Comparison of ENCODE assay signal across 10 mouse cellular contexts in the genomic region with DNA sequence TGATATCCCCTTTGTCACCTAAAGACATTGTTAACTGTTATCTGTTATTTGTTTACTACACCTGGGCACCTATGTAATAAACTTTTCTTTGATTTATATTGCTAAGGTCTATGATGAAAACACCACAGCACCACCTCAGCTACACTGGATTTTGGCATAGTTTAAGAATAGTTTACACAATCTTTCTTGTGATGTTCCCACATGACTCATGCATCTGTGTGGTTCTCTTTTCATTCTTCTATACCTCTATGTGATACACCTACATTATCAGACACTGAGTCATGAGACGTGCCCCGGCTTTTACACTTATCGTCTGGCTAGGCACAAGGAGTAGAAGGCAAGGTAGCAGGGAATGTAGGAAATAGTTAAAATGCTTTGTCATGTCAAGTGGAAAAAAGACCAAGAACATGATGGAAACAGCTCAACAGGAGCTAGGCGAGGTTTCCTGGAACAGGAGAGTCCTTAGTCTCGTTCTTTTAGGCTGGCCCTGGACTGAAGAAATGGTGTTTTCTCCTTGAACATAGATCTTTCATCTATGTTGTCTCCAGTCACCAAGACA. TPM values are rescaled to one million over a fixed set of nuclear protein-coding genes. Genes with fewer than 3 reads are reported as not detected.
DNase-seq lines count a peak whose midpoint lies in the region; ATAC-seq and TF ChIP-seq lines count a peak whose summit lies in the region.
"Had no signal": no experiment of that assay in that cellular context is flagged by ENCODE, and none has a peak within 500 bp of the region (broad histone marks: within the 10 kb centered on the region; RNA-seq: fewer than 3 reads in every experiment).

No protein-coding gene starts in this region.

- no peaks in the 10 kb centered on the region for H3K36me3 ChIP-seq in liver, embryonic 11.5 days (ENCODE audit: control insufficient read depth, insufficient read depth, low read length)
- H3K36me3 ChIP-seq in ES-E14 (ENCODE audit: control insufficient read depth, insufficient read depth, low read length, poor library complexity, severe bottlenecking), result no peaks in the 10 kb centered on the region
- no peaks in the 10 kb centered on the region for H3K36me3 ChIP-seq in embryonic facial prominence, embryonic 10.5 days (replicated peaks)
- no peaks in the 10 kb centered on the region for H3K36me3 ChIP-seq in limb, embryonic 15.5 days

- H3K4me3 ChIP-seq in liver, embryonic 11.5 days (ENCODE audit: low read depth, low read length), result no peak overlapping the region
- no peak overlapping the region for H3K4me3 ChIP-seq in ES-E14 (ENCODE audit: insufficient read depth in 1 of 2, low read depth in 1 of 2, low read length in 2 of 2, poor library complexity in 1 of 2, severe bottlenecking in 1 of 2)
- H3K4me3 ChIP-seq in embryonic facial prominence, embryonic 10.5 days, result no peak overlapping the region
- no peak overlapping the region for H3K4me3 ChIP-seq in limb, embryonic 15.5 days
- H3K4me3 ChIP-seq: erythroblast, embryonic 14.5 days had no signal

- no peak for ATAC-seq in liver, embryonic 11.5 days (replicated peaks; ENCODE audit: low FRiP score)
- no peak for ATAC-seq in limb, embryonic 15.5 days (ENCODE audit: insufficient number of reproducible peaks, low FRiP score, low TSS enrichment, low read depth)

- no peak overlapping the region for H3K4me2 ChIP-seq in liver, embryonic 11.5 days
- no peak overlapping the region for H3K4me2 ChIP-seq in limb, embryonic 15.5 days

- H3K27me3 ChIP-seq in liver, embryonic 11.5 days (replicated peaks; ENCODE audit: control insufficient read depth, insufficient read depth, low read length), result no peaks in the 10 kb centered on the region
- no peaks in the 10 kb centered on the region for H3K27me3 ChIP-seq in embryonic facial prominence, embryonic 10.5 days (replicated peaks; ENCODE audit: low read depth, poor library complexity, severe bottlenecking)
- no peaks in the 10 kb centered on the region for H3K27me3 ChIP-seq in limb, embryonic 15.5 days

- peaks cover 13% of the 10 kb centered on the region for H3K4me1 ChIP-seq in liver, embryonic 11.5 days (replicated peaks; ENCODE audit: control insufficient read depth, insufficient read depth, low read length)
- H3K4me1 ChIP-seq in ES-E14 (ENCODE audit: control insufficient read depth in 2 of 2, insufficient read depth in 2 of 2, low read length in 2 of 2, poor library complexity in 1 of 2), result 0 out of 4 replicates have a peak, but pooled peaks cover 0 to 2% of the 10 kb centered on the region in 2 experiments
- H3K4me1 ChIP-seq in embryonic facial prominence, embryonic 10.5 days, result peaks cover 21% of the 10 kb centered on the region
- peaks cover 5% of the 10 kb centered on the region; the same call in 1 of the 2 replicates for H3K4me1 ChIP-seq in limb, embryonic 15.5 days

- H3K27ac ChIP-seq in liver, embryonic 11.5 days (ENCODE audit: low read depth, low read length), result peak overlapping the region; percentile 94
- H3K27ac ChIP-seq in ES-E14 (ENCODE audit: insufficient read depth, low read depth, low read length, poor library complexity, severe bottlenecking), result no peak overlapping the region; the same call in 1 of the 2 replicates
- H3K27ac ChIP-seq in embryonic facial prominence, embryonic 10.5 days (replicated peaks), result peak overlapping the region; percentile 98
- H3K27ac ChIP-seq in limb, embryonic 15.5 days, result peak overlapping the region; percentile 82; the same call in 1 of the 2 replicates

- in situ Hi-C loops in ES-E14 (cut with MboI; ENCODE audit: low sequenced_read_pairs in 2 of 2, unreplicated experiment in 2 of 2), result loop anchor here (10.0 to 25.0 kb wide), 3 partner anchors 195 to 1715 kb away; a partner anchor contains a TSS

- DNase-seq in liver, embryonic 11.5 days (ENCODE audit: low spot score), result no peak
- DNase-seq in liver, result no peak
- no peak for DNase-seq in ES-E14 (ENCODE audit: low read depth, low spot score)
- no peak for DNase-seq in embryonic facial prominence, embryonic 10.5 days (ENCODE audit: low spot score)
- DNase-seq in testis, postnatal 10 days (ENCODE audit: low spot score), result no peak
- no peak for DNase-seq in T-cell, adult 2 months (ENCODE audit: low spot score)
- DNase-seq: kidney, postnatal 25 days had no signal

- WGBS in liver, embryonic 11.5 days, result 83% methylated on average over 5 of the region's 5 CpGs
- WGBS in embryonic facial prominence, embryonic 10.5 days, result 92% methylated on average over 5 of the region's 5 CpGs
- WGBS in limb, embryonic 15.5 days, result 88% methylated on average over 5 of the region's 5 CpGs

- no peak overlapping the region for H3K9ac ChIP-seq in liver, embryonic 11.5 days (ENCODE audit: low read depth, low read length)
- H3K9ac ChIP-seq in ES-E14 (ENCODE audit: insufficient read depth, low read depth, low read length, poor library complexity, severe bottlenecking), result peak overlapping the region; percentile 32; the same call in 1 of the 2 replicates
- no peak overlapping the region for H3K9ac ChIP-seq in limb, embryonic 15.5 days

- no peaks in the 10 kb centered on the region for H3K9me3 ChIP-seq in liver, embryonic 11.5 days (ENCODE audit: control insufficient read depth, low read length)
- H3K9me3 ChIP-seq in ES-E14 (ENCODE audit: control insufficient read depth, insufficient read depth, low read depth, low read length), result no peaks in the 10 kb centered on the region
- H3K9me3 ChIP-seq in embryonic facial prominence, embryonic 10.5 days, result no peaks in the 10 kb centered on the region
- H3K9me3 ChIP-seq in limb, embryonic 15.5 days, result no peaks in the 10 kb centered on the region

TF ChIP-seq in ES-E14, 5 proteins besides CTCF, POLR2A, EP300 and RAD21:
- no peak for TF ChIP-seq ZC3H11A (IDR thresholded peaks at IDR 0.05; ENCODE audit: borderline replicate concordance, low read depth, low read length)
- no peak for TF ChIP-seq HCFC1 (IDR thresholded peaks at IDR 0.05; ENCODE audit: borderline replicate concordance, insufficient read depth, low read length)
- TF ChIP-seq ZNF384 (IDR thresholded peaks at IDR 0.05; ENCODE audit: low read depth, low read length), result no peak
- TF ChIP-seq CHD2 (IDR thresholded peaks at IDR 0.05; ENCODE audit: low read depth, low read length), result no peak
- no peak for TF ChIP-seq MAFK (IDR thresholded peaks at IDR 0.05; ENCODE audit: insufficient read depth, low read depth, low read length)

RNA-seq across cellular contexts. Expression of a gene that starts 1.3 kb away (rescaled TPM):
- polyA plus RNA-seq in liver, embryonic 11.5 days (2014; fragmentation: Nextera tagmentation; extraction: Ambion mirVana), result 38.5 and 42.1 TPM in 2 replicates
- 2,399 and 2,956 TPM in 2 replicates for total RNA-seq in ES-E14 (2012; rRNA removed)
- polyA plus RNA-seq in embryonic facial prominence, embryonic 10.5 days (2016; fragmentation: Nextera tagmentation; extraction: Ambion mirVana), result 39.1 and 43.8 TPM in 2 replicates
- polyA plus RNA-seq in limb, embryonic 15.5 days (2015; fragmentation: Nextera tagmentation; extraction: Ambion mirVana), result 23.3 and 37.2 TPM in 2 replicates

RNA-seq across cellular contexts. Expression of a gene that starts 2.4 kb away (rescaled TPM):
- 5.5 and 8.3 TPM in 2 replicates for polyA plus RNA-seq in liver, embryonic 11.5 days (2014; fragmentation: Nextera tagmentation; extraction: Ambion mirVana)
- total RNA-seq in ES-E14 (2012; rRNA removed), result 667 and 954 TPM in 2 replicates
- 9.5 and 10.3 TPM in 2 replicates for polyA plus RNA-seq in embryonic facial prominence, embryonic 10.5 days (2016; fragmentation: Nextera tagmentation; extraction: Ambion mirVana)
- polyA plus RNA-seq in limb, embryonic 15.5 days (2015; fragmentation: Nextera tagmentation; extraction: Ambion mirVana), result 4.0 and 12.0 TPM in 2 replicates

RNA-seq across cellular contexts. Expression of a gene that starts 3.1 kb away (rescaled TPM):
- 3.1 and 4.6 TPM in 2 replicates for polyA plus RNA-seq in liver, embryonic 11.5 days (2014; fragmentation: Nextera tagmentation; extraction: Ambion mirVana)
- 1,224 and 1,736 TPM in 2 replicates for total RNA-seq in ES-E14 (2012; rRNA removed)
- 1.9 and 2.9 TPM in 2 replicates for polyA plus RNA-seq in embryonic facial prominence, embryonic 10.5 days (2016; fragmentation: Nextera tagmentation; extraction: Ambion mirVana)
- 2.0 and 2.1 TPM in 2 replicates for polyA plus RNA-seq in limb, embryonic 15.5 days (2015; fragmentation: Nextera tagmentation; extraction: Ambion mirVana)

RNA-seq across cellular contexts. Expression of a gene that starts 4.2 kb away (rescaled TPM):
- 6.1 and 6.7 TPM in 2 replicates for polyA plus RNA-seq in liver, embryonic 11.5 days (2014; fragmentation: Nextera tagmentation; extraction: Ambion mirVana)
- total RNA-seq in ES-E14 (2012; rRNA removed), result 970 and 1,161 TPM in 2 replicates
- polyA plus RNA-seq in embryonic facial prominence, embryonic 10.5 days (2016; fragmentation: Nextera tagmentation; extraction: Ambion mirVana), result 8.6 and 10.0 TPM in 2 replicates
- polyA plus RNA-seq in limb, embryonic 15.5 days (2015; fragmentation: Nextera tagmentation; extraction: Ambion mirVana), result 5.8 and 6.6 TPM in 2 replicates

RNA-seq across cellular contexts. Expression of a gene that starts 7.2 kb away (rescaled TPM):
- polyA plus RNA-seq in liver, embryonic 11.5 days (2014; fragmentation: Nextera tagmentation; extraction: Ambion mirVana), result 4.0 TPM in 2 replicates
- total RNA-seq in ES-E14 (2012; rRNA removed), result 1,054 and 1,339 TPM in 2 replicates
- 2.8 and 7.1 TPM in 2 replicates for polyA plus RNA-seq in embryonic facial prominence, embryonic 10.5 days (2016; fragmentation: Nextera tagmentation; extraction: Ambion mirVana)
- 4.1 and 4.5 TPM in 2 replicates for polyA plus RNA-seq in limb, embryonic 15.5 days (2015; fragmentation: Nextera tagmentation; extraction: Ambion mirVana)
- polyA plus RNA-seq: liver, adult 2 months had no signal
